Mouse (Mus musculus): ENCODE measurements around the gene Exoc5. TPM values are rescaled to one million over a fixed set of nuclear protein-coding genes. Genes with fewer than 3 reads are reported as not detected.

Exoc5 gene
- total and polyA plus RNA-seq, 2 experiments: 3.4 to 20.5 TPM

GRCm38 (mm10) chr14:49001655-49002054 lies 64.8 kb downstream of the Exoc5 start:
- Histone ChIP-seq H3K4me3 (ENCODE audit: insufficient read depth, low read depth, low read length) (no peak overlapping the region), H3K4me1 (ENCODE audit: control insufficient read depth, insufficient read depth, low read length) (no peaks in the 10 kb centered on the region), H3K79me2 (ENCODE audit: control insufficient read depth, insufficient read depth, low read length) (no peaks in the 10 kb centered on the region), H3K27me3 (ENCODE audit: control insufficient read depth, insufficient read depth, low read length) (no peaks in the 10 kb centered on the region), H3K36me3 (ENCODE audit: control insufficient read depth, insufficient read depth, low read length) (no peaks in the 10 kb centered on the region), H3K27ac (replicated peaks; ENCODE audit: insufficient read depth, low read depth, low read length) (no peak overlapping the region), H3K9ac (ENCODE audit: low read depth, low read length) (no peak overlapping the region)
- TF ChIP-seq POLR2A (IDR thresholded peaks at IDR 0.05; ENCODE audit: extremely low read depth, insufficient read depth, low read length) (no peak), CTCF (IDR thresholded peaks at IDR 0.05; ENCODE audit: low read depth, low read length) (no peak)
- DNase-seq (ENCODE audit: extremely low read depth, low read depth, low spot score): peak; percentile 21
- 62% methylated on average over 3 of the region's 3 CpGs for WGBS

DNA sequence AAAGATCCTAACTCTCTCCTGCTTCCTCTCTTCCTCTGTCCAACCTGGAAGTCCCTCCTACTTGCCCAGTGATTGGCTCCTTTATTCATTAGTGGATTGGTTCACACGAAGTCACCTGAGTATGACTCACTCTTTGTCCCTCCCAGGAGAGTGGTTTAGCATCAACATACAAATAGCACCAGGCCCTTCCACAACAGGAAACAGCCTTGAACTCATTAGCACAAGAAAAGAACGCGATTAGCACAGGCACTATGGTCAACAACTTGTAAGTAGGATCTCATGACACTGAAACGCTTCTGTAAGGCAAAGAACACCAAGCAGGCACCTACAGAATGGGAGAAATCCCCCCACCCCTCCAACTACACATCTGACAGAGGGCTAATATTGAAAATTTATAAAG lies 67.7 kb downstream of the Exoc5 start:
- Histone ChIP-seq H3K36me3 (ENCODE audit: control insufficient read depth, insufficient read depth, low read length) (no peaks in the 10 kb centered on the region), H3K79me2 (ENCODE audit: control insufficient read depth, insufficient read depth, low read length) (no peaks in the 10 kb centered on the region), H3K4me1 (ENCODE audit: control insufficient read depth, insufficient read depth, low read length) (no peaks in the 10 kb centered on the region), H3K4me3 (ENCODE audit: insufficient read depth, low read depth, low read length) (no peak overlapping the region), H3K27me3 (ENCODE audit: control insufficient read depth, insufficient read depth, low read length) (no peaks in the 10 kb centered on the region), H3K9ac (ENCODE audit: low read depth, low read length) (no peak overlapping the region), H3K27ac (replicated peaks; ENCODE audit: insufficient read depth, low read depth, low read length) (no peak overlapping the region)
- DNase-seq (ENCODE audit: extremely low read depth, low read depth, low spot score): no peak
- TF ChIP-seq CTCF (IDR thresholded peaks at IDR 0.05; ENCODE audit: low read depth, low read length): no peak
- no peak for TF ChIP-seq POLR2A (IDR thresholded peaks at IDR 0.05; ENCODE audit: extremely low read depth, insufficient read depth, low read length)
- 45% methylated on average over 4 of the region's 4 CpGs for WGBS

DNA sequence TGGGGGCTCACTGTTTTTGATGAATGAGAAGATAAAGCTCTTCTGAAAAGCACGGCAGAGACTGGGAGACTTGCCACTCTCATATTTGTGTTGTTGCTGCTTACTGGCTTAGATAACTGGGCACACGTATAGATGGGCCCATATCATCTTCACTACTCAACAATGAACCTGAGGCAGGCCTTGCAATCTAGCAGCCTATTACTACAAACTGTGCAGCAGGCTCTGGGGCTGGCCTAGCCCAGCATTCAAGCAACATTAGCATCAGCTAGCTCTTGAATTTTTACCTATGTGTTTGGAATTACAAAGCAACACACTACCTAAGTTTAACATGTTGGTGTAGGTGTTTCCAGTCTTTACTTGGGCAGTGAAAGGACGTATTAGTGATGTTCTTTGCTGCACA lies 72.6 kb downstream of the Exoc5 start:
- WGBS: 89% methylated on average over 3 of the region's 3 CpGs
- no peak overlapping the region for H3K9ac ChIP-seq (ENCODE audit: low read depth, low read length)
- TF ChIP-seq CTCF (IDR thresholded peaks at IDR 0.05; ENCODE audit: low read depth, low read length): no peak
- TF ChIP-seq POLR2A (IDR thresholded peaks at IDR 0.05; ENCODE audit: extremely low read depth, insufficient read depth, low read length): no peak
- no peak overlapping the region for H3K27ac ChIP-seq (replicated peaks; ENCODE audit: insufficient read depth, low read depth, low read length)
- no peaks in the 10 kb centered on the region for H3K4me1 ChIP-seq (ENCODE audit: control insufficient read depth, insufficient read depth, low read length)
- DNase-seq (ENCODE audit: extremely low read depth, low read depth, low spot score): no peak
- H3K4me3 ChIP-seq (ENCODE audit: insufficient read depth, low read depth, low read length): no peak overlapping the region
- H3K27me3 ChIP-seq (ENCODE audit: control insufficient read depth, insufficient read depth, low read length): no peaks in the 10 kb centered on the region
- no peaks in the 10 kb centered on the region for H3K36me3 ChIP-seq (ENCODE audit: control insufficient read depth, insufficient read depth, low read length)
- H3K79me2 ChIP-seq (ENCODE audit: control insufficient read depth, insufficient read depth, low read length): no peaks in the 10 kb centered on the region

GRCm38 (mm10) chr14:48992070-48992580 lies 74.3 kb downstream of the Exoc5 start:
- H3K9ac ChIP-seq (ENCODE audit: low read depth, low read length): no peak overlapping the region
- TF ChIP-seq CTCF (IDR thresholded peaks at IDR 0.05; ENCODE audit: low read depth, low read length) (no peak), POLR2A (IDR thresholded peaks at IDR 0.05; ENCODE audit: extremely low read depth, insufficient read depth, low read length) (no peak)
- no peaks in the 10 kb centered on the region for H3K79me2 ChIP-seq (ENCODE audit: control insufficient read depth, insufficient read depth, low read length)
- no peak overlapping the region for H3K4me3 ChIP-seq (ENCODE audit: insufficient read depth, low read depth, low read length)
- no peaks in the 10 kb centered on the region for H3K4me1 ChIP-seq (ENCODE audit: control insufficient read depth, insufficient read depth, low read length)
- H3K36me3 ChIP-seq (ENCODE audit: control insufficient read depth, insufficient read depth, low read length): no peaks in the 10 kb centered on the region
- H3K27me3 ChIP-seq (ENCODE audit: control insufficient read depth, insufficient read depth, low read length): no peaks in the 10 kb centered on the region
- no peak overlapping the region for H3K27ac ChIP-seq (replicated peaks; ENCODE audit: insufficient read depth, low read depth, low read length)
- DNase-seq (ENCODE audit: extremely low read depth, low read depth, low spot score): no peak
- WGBS: 81% methylated on average over 3 of the region's 3 CpGs

DNA sequence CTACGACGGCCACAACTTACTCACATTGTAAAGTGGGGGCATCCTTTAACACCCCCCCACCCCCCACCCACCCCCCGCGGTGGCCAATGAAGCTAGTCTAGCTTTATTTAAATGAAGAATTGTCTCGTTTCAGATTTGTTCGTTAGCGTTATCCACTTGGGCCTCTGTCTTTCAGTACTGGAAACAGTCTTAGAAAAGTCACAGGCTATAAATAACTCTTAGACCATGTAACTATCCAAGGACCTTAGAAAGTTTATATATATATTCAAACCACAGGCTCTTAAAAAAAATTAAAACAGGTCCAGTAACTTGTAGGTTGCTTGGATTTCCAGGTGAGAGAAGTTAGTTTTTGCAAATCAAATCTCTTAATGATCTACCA lies 75.3 kb downstream of the Exoc5 start:
- Histone ChIP-seq H3K36me3 (ENCODE audit: control insufficient read depth, insufficient read depth, low read length) (no peaks in the 10 kb centered on the region), H3K27ac (replicated peaks; ENCODE audit: insufficient read depth, low read depth, low read length) (no peak overlapping the region), H3K9ac (ENCODE audit: low read depth, low read length) (no peak overlapping the region), H3K27me3 (ENCODE audit: control insufficient read depth, insufficient read depth, low read length) (no peaks in the 10 kb centered on the region), H3K4me1 (ENCODE audit: control insufficient read depth, insufficient read depth, low read length) (no peaks in the 10 kb centered on the region), H3K79me2 (ENCODE audit: control insufficient read depth, insufficient read depth, low read length) (no peaks in the 10 kb centered on the region), H3K4me3 (ENCODE audit: insufficient read depth, low read depth, low read length) (no peak overlapping the region)
- TF ChIP-seq POLR2A (IDR thresholded peaks at IDR 0.05; ENCODE audit: extremely low read depth, insufficient read depth, low read length) (no peak), CTCF (IDR thresholded peaks at IDR 0.05; ENCODE audit: low read depth, low read length) (no peak)
- no peak for DNase-seq (ENCODE audit: extremely low read depth, low read depth, low spot score)
- 12% methylated on average over 7 of the region's 7 CpGs for WGBS

GRCm38 (mm10) chr14:48990471-48991143 lies 75.8 kb downstream of the Exoc5 start:
- TF ChIP-seq POLR2A (IDR thresholded peaks at IDR 0.05; ENCODE audit: extremely low read depth, insufficient read depth, low read length) (no peak), CTCF (IDR thresholded peaks at IDR 0.05; ENCODE audit: low read depth, low read length) (0 out of 2 replicates have a peak, but pooled peaks have one; percentile 20)
- Histone ChIP-seq H3K27ac (replicated peaks; ENCODE audit: insufficient read depth, low read depth, low read length) (no peak overlapping the region), H3K36me3 (ENCODE audit: control insufficient read depth, insufficient read depth, low read length) (no peaks in the 10 kb centered on the region), H3K9ac (ENCODE audit: low read depth, low read length) (no peak overlapping the region), H3K4me1 (ENCODE audit: control insufficient read depth, insufficient read depth, low read length) (no peaks in the 10 kb centered on the region), H3K79me2 (ENCODE audit: control insufficient read depth, insufficient read depth, low read length) (no peaks in the 10 kb centered on the region), H3K27me3 (ENCODE audit: control insufficient read depth, insufficient read depth, low read length) (no peaks in the 10 kb centered on the region), H3K4me3 (ENCODE audit: insufficient read depth, low read depth, low read length) (no peak overlapping the region)
- DNase-seq (ENCODE audit: extremely low read depth, low read depth, low spot score): peak; percentile 21
- WGBS: 15% methylated on average over 17 of the region's 17 CpGs
